8 mouse cellular contexts compared by ENCODE assay signal in the genomic region with DNA sequence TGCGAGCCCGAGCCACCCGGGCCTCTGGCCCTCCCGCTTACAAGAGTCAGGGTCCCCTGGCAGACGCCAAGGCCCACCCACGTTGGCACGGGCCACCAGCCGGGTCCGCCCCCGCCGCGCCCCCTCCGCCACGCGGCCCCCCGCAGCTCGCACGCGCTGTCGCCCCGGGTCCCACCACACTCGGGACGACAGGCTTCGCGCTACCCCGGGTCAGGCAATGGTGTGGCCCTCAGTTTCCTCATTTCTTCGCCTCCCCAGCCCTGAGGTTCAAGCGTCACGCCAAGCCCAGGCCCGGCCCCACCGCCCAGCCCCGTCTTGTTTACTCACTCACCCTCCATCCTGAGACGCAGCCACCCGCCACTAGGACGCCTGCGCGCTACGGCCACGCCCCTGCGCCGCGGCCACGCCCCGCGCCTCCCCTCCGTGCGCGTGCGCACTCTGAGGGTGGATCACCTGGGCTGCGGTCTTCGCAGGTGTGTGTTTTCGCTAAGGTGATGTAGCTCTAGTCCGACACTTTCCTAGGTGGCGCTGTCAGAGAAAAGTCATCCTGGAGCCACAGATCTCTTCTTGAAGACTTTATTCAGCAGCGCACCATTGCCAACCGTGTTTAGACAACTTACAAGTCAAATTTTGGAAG. TPM values are rescaled to one million over a fixed set of nuclear protein-coding genes. Genes with fewer than 3 reads are reported as not detected.
DNase-seq lines count a peak whose midpoint lies in the region; ATAC-seq and TF ChIP-seq lines count a peak whose summit lies in the region.

TSS of gene Ezh1 (minus strand) at position 399 of the 637 bp plus-strand sequence.

- 2% methylated on average over 51 of the region's 56 CpGs for WGBS in hindbrain, embryonic 11.5 days
- 1% methylated on average over 54 of the region's 56 CpGs for WGBS in lung, postnatal 0 days

- ATAC-seq in Patski: peak; percentile 57
- ATAC-seq in hindbrain, embryonic 11.5 days (ENCODE audit: low FRiP score): peak; percentile 85
- ATAC-seq in lung, postnatal 0 days: peak; percentile 90

- H3K4me3 ChIP-seq in hindbrain, embryonic 11.5 days (ENCODE audit: low read depth, low read length): peak within 1 kb of the TSS; percentile 84
- H3K4me3 ChIP-seq in lung, postnatal 0 days (ENCODE audit: low read depth, low read length): peak within 1 kb of the TSS; percentile 82

- no peak within 1 kb of the TSS for H3K27ac ChIP-seq in hindbrain, embryonic 11.5 days (ENCODE audit: low read depth, low read length)
- H3K27ac ChIP-seq in lung, postnatal 0 days (ENCODE audit: low read length): peak within 1 kb of the TSS; percentile 94

- TF ChIP-seq CTCF in Patski (IDR thresholded peaks at IDR 0.05): no peak
- TF ChIP-seq CTCF in lung, postnatal 0 days (IDR thresholded peaks at IDR 0.05): peak; percentile 66

- peak within 1 kb of the TSS; percentile 90 for H3K4me2 ChIP-seq in hindbrain, embryonic 11.5 days (replicated peaks; ENCODE audit: low read depth, low read length)
- H3K4me2 ChIP-seq in lung, postnatal 0 days (replicated peaks; ENCODE audit: low read depth, low read length): peak within 1 kb of the TSS; percentile 93

- POLR2A ChIA-PET in Patski (lab: Charles Lee): no interaction called here

- no peaks in the 10 kb centered on the region for H3K9me3 ChIP-seq in hindbrain, embryonic 11.5 days (ENCODE audit: control insufficient read depth, low read length)
- H3K9me3 ChIP-seq in lung, postnatal 0 days (ENCODE audit: low read length): no peaks in the 10 kb centered on the region

- H3K36me3 ChIP-seq in hindbrain, embryonic 11.5 days (ENCODE audit: control insufficient read depth, insufficient read depth, low read length): no peaks in the 10 kb centered on the region
- H3K36me3 ChIP-seq in lung, postnatal 0 days (ENCODE audit: insufficient read depth, low read length): no peaks in the 10 kb centered on the region

- DNase-seq in Patski (ENCODE audit: low read depth, low spot score): no peak
- peak; percentile 95 for DNase-seq in cerebellum, postnatal 10 days
- peak; percentile 81 to 82 for DNase-seq in frontal cortex, postnatal 10 days (ENCODE audit: low spot score in 2 of 2)
- DNase-seq in hindbrain, embryonic 11.5 days (ENCODE audit: low spot score): peak; percentile 86
- DNase-seq in layer of hippocampus, postnatal 10 days (ENCODE audit: low spot score in 2 of 2): peak; percentile 86 to 89
- DNase-seq in lung, postnatal 0 days (ENCODE audit: low spot score): peak; percentile 93
- peak; percentile 85 for DNase-seq in ovary, postnatal 10 days (ENCODE audit: low spot score)
- peak; percentile 86 for DNase-seq in thymus, postnatal 0 days (ENCODE audit: low spot score)

- in situ Hi-C loops in Patski (cut with MboI; ENCODE audit: low pct_unique_long_range_greater_than_20kb): no loop called here

- CTCF ChIA-PET in Patski (lab: Charles Lee): no interaction called here

- peak within 1 kb of the TSS; percentile 82 for H3K9ac ChIP-seq in hindbrain, embryonic 11.5 days (ENCODE audit: low read depth, low read length)
- peak within 1 kb of the TSS; percentile 85 for H3K9ac ChIP-seq in lung, postnatal 0 days (replicated peaks; ENCODE audit: low read depth)

- TF ChIP-seq EP300 in lung, postnatal 0 days (IDR thresholded peaks at IDR 0.05): no peak

- H3K4me1 ChIP-seq in hindbrain, embryonic 11.5 days (replicated peaks; ENCODE audit: control insufficient read depth, insufficient read depth, low read length): no peaks in the 10 kb centered on the region
- H3K4me1 ChIP-seq in lung, postnatal 0 days (ENCODE audit: insufficient read depth, low read depth, low read length): peaks cover 10% of the 10 kb centered on the region; the same call in 1 of the 2 replicates

- no peaks in the 10 kb centered on the region for H3K27me3 ChIP-seq in Patski
- no peaks in the 10 kb centered on the region for H3K27me3 ChIP-seq in hindbrain, embryonic 11.5 days (ENCODE audit: control insufficient read depth, insufficient read depth, low read length)
- no peaks in the 10 kb centered on the region for H3K27me3 ChIP-seq in lung, postnatal 0 days (replicated peaks; ENCODE audit: insufficient read depth, low read length)

RNA-seq across cellular contexts. Expression of gene Ezh1, which starts in this region (rescaled TPM):
- 52.0 TPM for polyA plus RNA-seq in Patski (2021)
- 11.1 and 11.5 TPM in 2 replicates for polyA plus RNA-seq in hindbrain, embryonic 11.5 days (2014; fragmentation: Nextera tagmentation; extraction: Ambion mirVana)
- 10 to 100 TPM; 27.9 to 30.9 TPM for total RNA-seq in layer of hippocampus, postnatal 10 days (2021)
- polyA plus RNA-seq in lung, postnatal 0 days (2015; fragmentation: Nextera tagmentation; extraction: Ambion mirVana): 17.1 and 17.4 TPM in 2 replicates
- polyA plus RNA-seq in thymus, postnatal 0 days (2015; fragmentation: Nextera tagmentation; extraction: Ambion mirVana): 13.7 and 13.8 TPM in 2 replicates
